Mouse (Mus musculus) ovary, adult 10 weeks (tissue): ENCODE data around the gene Ceacam10. TPM values are rescaled to one million over a fixed set of nuclear protein-coding genes. Genes with fewer than 3 reads are reported as not detected.

ENCODE experiments used
- polyA plus RNA-seq: library from polyadenylated mRNA; stranded (reverse); fragments of 350-450 nt; fragmentation: Illumina TruSeq; extraction: RNeasy Lipid Tissue Mini Kit (QIAGEN cat#74804); gene quantifications from one replicate; pipeline ENCODE4 v1.2.3, GENCODE M21; 2014

The Ceacam10 gene
- 0.83 TPM for polyA plus RNA-seq

GRCm38 (mm10) chr7:24776918-24777317 lies at the start of gene Ceacam10:
Gene Ceacam10, plus strand, starts transcription at chr7:24777206.

GRCm38 (mm10) chr7:24760211-24760610 lies 16.8 kb upstream of the Ceacam10 start, which contains the start of gene Cd177:
Gene Cd177, minus strand, starts transcription at chr7:24760311.

Other genes starting within 250 kb of the Ceacam10 start
- gene Irgq, start 246.5 kb upstream of the Ceacam10 start, polyA plus RNA-seq = 7.8 TPM
- not detected for gene Pinlyp, start 231.1 kb upstream of the Ceacam10 start, polyA plus RNA-seq
- 0.88 TPM for gene Xrcc1, start 230.9 kb upstream of the Ceacam10 start, polyA plus RNA-seq
- gene Ethe1, start 189.7 kb upstream of the Ceacam10 start, polyA plus RNA-seq = 0.31 TPM
- not detected for gene Zfp575, start 189.6 kb upstream of the Ceacam10 start, polyA plus RNA-seq
- gene Phldb3, start 166.4 kb upstream of the Ceacam10 start, polyA plus RNA-seq = not detected
- gene Lypd3, start 140.7 kb upstream of the Ceacam10 start, polyA plus RNA-seq = not detected
- gene Tex101, start 100.5 kb upstream of the Ceacam10 start, polyA plus RNA-seq = not detected
- gene BC049730, start 68.0 kb upstream of the Ceacam10 start, polyA plus RNA-seq = not detected
- gene Gm4763, start 50.3 kb upstream of the Ceacam10 start, polyA plus RNA-seq = not detected
- 0.17 TPM for gene Cd177, start 16.9 kb upstream of the Ceacam10 start, polyA plus RNA-seq
- gene Gm9844, start 85.0 kb downstream of the Ceacam10 start, polyA plus RNA-seq = not detected
- not detected for gene Lypd4, start 92.7 kb downstream of the Ceacam10 start, polyA plus RNA-seq
- gene Dmrtc2, start 92.9 kb downstream of the Ceacam10 start, polyA plus RNA-seq = not detected
- gene Rps19, start 107.2 kb downstream of the Ceacam10 start, polyA plus RNA-seq = 9.2 TPM
- not detected for gene Cd79a, start 120.2 kb downstream of the Ceacam10 start, polyA plus RNA-seq
- gene Arhgef1, start 125.7 kb downstream of the Ceacam10 start, polyA plus RNA-seq = 0.37 TPM
- gene Gm4881, start 167.3 kb downstream of the Ceacam10 start, polyA plus RNA-seq = not detected
- gene Rabac1, start 195.5 kb downstream of the Ceacam10 start, polyA plus RNA-seq = not detected
- 0.20 TPM for gene Atp1a3, start 228.8 kb downstream of the Ceacam10 start, polyA plus RNA-seq